Mouse (Mus musculus): ENCODE data around the gene Eef2kmt. TPM values are rescaled to one million over a fixed set of nuclear protein-coding genes. Genes with fewer than 3 reads are reported as not detected.
A peak's percentile ranks its signal among the peaks of the same experiment; 100 is the strongest.

Eef2kmt gene
- polyA plus RNA-seq, 1 experiment from 2014 or later, result 31.2 TPM

- WGBS, result 79% methylated on average over 7 of the region's 7 CpGs
- no peaks in the 10 kb centered on the region for H3K4me1 ChIP-seq (ENCODE audit: control insufficient read depth in 2 of 2, insufficient read depth in 2 of 2, low read length in 2 of 2)
- ATAC-seq (ENCODE audit: insufficient number of reproducible peaks, insufficient read depth, low FRiP score, low read depth), result no peak
- H3K4me2 ChIP-seq (ENCODE audit: low read length), result no peak overlapping the region
- no peak overlapping the region for H3K9ac ChIP-seq (ENCODE audit: low read length)
- no peaks in the 10 kb centered on the region for H3K27me3 ChIP-seq (ENCODE audit: control insufficient read depth, insufficient read depth, low read length)
- no peak overlapping the region for H3K4me3 ChIP-seq (ENCODE audit: control insufficient read depth in 1 of 2, insufficient read depth in 1 of 2, low read depth in 1 of 2, low read length in 2 of 2)
- H3K27ac ChIP-seq (replicated peaks in 1 of 2; ENCODE audit: control insufficient read depth in 1 of 2, insufficient read depth in 1 of 2, low read depth in 2 of 2, low read length in 2 of 2), result no peak overlapping the region
- no peaks in the 10 kb centered on the region for H3K9me3 ChIP-seq (ENCODE audit: control insufficient read depth, low read length)
- no peaks in the 10 kb centered on the region for H3K36me3 ChIP-seq (ENCODE audit: control insufficient read depth, insufficient read depth, low read length)
These were observed 8.1 kb upstream of the Eef2kmt start for GRCm38 (mm10) chr16:5263926-5264325.

GRCm38 (mm10) chr16:5263156-5263555 is 7.4 kb upstream of the Eef2kmt start:
- Histone ChIP-seq H3K36me3 (ENCODE audit: control insufficient read depth, insufficient read depth, low read length) (no peaks in the 10 kb centered on the region), H3K27me3 (ENCODE audit: control insufficient read depth, insufficient read depth, low read length) (no peaks in the 10 kb centered on the region), H3K9ac (ENCODE audit: low read length) (no peak overlapping the region), H3K27ac (replicated peaks in 1 of 2; ENCODE audit: control insufficient read depth in 1 of 2, insufficient read depth in 1 of 2, low read depth in 2 of 2, low read length in 2 of 2) (no peak overlapping the region), H3K4me2 (ENCODE audit: low read length) (no peak overlapping the region), H3K4me3 (ENCODE audit: control insufficient read depth in 1 of 2, insufficient read depth in 1 of 2, low read depth in 1 of 2, low read length in 2 of 2) (no peak overlapping the region), H3K9me3 (ENCODE audit: control insufficient read depth, low read length) (no peaks in the 10 kb centered on the region), H3K4me1 (ENCODE audit: control insufficient read depth in 2 of 2, insufficient read depth in 2 of 2, low read length in 2 of 2) (no peaks in the 10 kb centered on the region)
- ATAC-seq (ENCODE audit: insufficient number of reproducible peaks, insufficient read depth, low FRiP score, low read depth), result no peak
- 67% methylated on average over 8 of the region's 8 CpGs for WGBS

- peak overlapping the region; percentile 91 for H3K9ac ChIP-seq (ENCODE audit: low read length)
- ATAC-seq (ENCODE audit: insufficient number of reproducible peaks, insufficient read depth, low FRiP score, low read depth), result no peak
- H3K4me1 ChIP-seq (ENCODE audit: control insufficient read depth in 2 of 2, insufficient read depth in 2 of 2, low read length in 2 of 2), result peaks cover 4 to 10% of the 10 kb centered on the region in 2 experiments; a peak in 3 of 4 replicates
- peak overlapping the region; percentile 66 to 85 for H3K4me3 ChIP-seq (ENCODE audit: control insufficient read depth in 1 of 2, insufficient read depth in 1 of 2, low read depth in 1 of 2, low read length in 2 of 2)
- peak overlapping the region; percentile 94 for H3K4me2 ChIP-seq (ENCODE audit: low read length)
- peaks cover 24% of the 10 kb centered on the region for H3K36me3 ChIP-seq (ENCODE audit: control insufficient read depth, insufficient read depth, low read length)
- H3K9me3 ChIP-seq (ENCODE audit: control insufficient read depth, low read length), result no peaks in the 10 kb centered on the region
- H3K27ac ChIP-seq (replicated peaks in 1 of 2; ENCODE audit: control insufficient read depth in 1 of 2, insufficient read depth in 1 of 2, low read depth in 2 of 2, low read length in 2 of 2), result peak overlapping the region; percentile 65 to 84
- WGBS, result 2% methylated on average over 27 of the region's 27 CpGs
- no peaks in the 10 kb centered on the region for H3K27me3 ChIP-seq (ENCODE audit: control insufficient read depth, insufficient read depth, low read length)
These were observed 572 bp downstream of the Eef2kmt start for GRCm38 (mm10) chr16:5255081-5255740.

- peak overlapping the region; percentile 65 to 84 for H3K27ac ChIP-seq (replicated peaks in 1 of 2; ENCODE audit: control insufficient read depth in 1 of 2, insufficient read depth in 1 of 2, low read depth in 2 of 2, low read length in 2 of 2)
These were observed 1.3 kb downstream of the Eef2kmt start for GRCm38 (mm10) chr16:5254346-5255025.

GRCm38 (mm10) chr16:5252260-5252659 is 3.5 kb downstream of the Eef2kmt start:
- no peaks in the 10 kb centered on the region for H3K9me3 ChIP-seq (ENCODE audit: control insufficient read depth, low read length)
- H3K36me3 ChIP-seq (ENCODE audit: control insufficient read depth, insufficient read depth, low read length), result peaks cover 53% of the 10 kb centered on the region
- WGBS, result 88% methylated on average over 2 of the region's 2 CpGs
- peaks cover 4 to 10% of the 10 kb centered on the region in 2 experiments; a peak in 3 of 4 replicates for H3K4me1 ChIP-seq (ENCODE audit: control insufficient read depth in 2 of 2, insufficient read depth in 2 of 2, low read length in 2 of 2)
- ATAC-seq (ENCODE audit: insufficient number of reproducible peaks, insufficient read depth, low FRiP score, low read depth), result no peak
- H3K4me2 ChIP-seq (ENCODE audit: low read length), result no peak overlapping the region
- no peak overlapping the region for H3K27ac ChIP-seq (replicated peaks in 1 of 2; ENCODE audit: control insufficient read depth in 1 of 2, insufficient read depth in 1 of 2, low read depth in 2 of 2, low read length in 2 of 2)
- no peaks in the 10 kb centered on the region for H3K27me3 ChIP-seq (ENCODE audit: control insufficient read depth, insufficient read depth, low read length)
- no peak overlapping the region for H3K9ac ChIP-seq (ENCODE audit: low read length)
- no peak overlapping the region for H3K4me3 ChIP-seq (ENCODE audit: control insufficient read depth in 1 of 2, insufficient read depth in 1 of 2, low read depth in 1 of 2, low read length in 2 of 2)

More at GRCm38 (mm10) chr16:5254346-5255025, 1.3 kb downstream of the Eef2kmt start:
- ATAC-seq (ENCODE audit: insufficient number of reproducible peaks, insufficient read depth, low FRiP score, low read depth), result peak; percentile 48
- peaks cover 4 to 10% of the 10 kb centered on the region in 2 experiments; a peak in 3 of 4 replicates for H3K4me1 ChIP-seq (ENCODE audit: control insufficient read depth in 2 of 2, insufficient read depth in 2 of 2, low read length in 2 of 2)
- H3K36me3 ChIP-seq (ENCODE audit: control insufficient read depth, insufficient read depth, low read length), result peaks cover 31% of the 10 kb centered on the region
- peak overlapping the region; percentile 66 to 85 for H3K4me3 ChIP-seq (ENCODE audit: control insufficient read depth in 1 of 2, insufficient read depth in 1 of 2, low read depth in 1 of 2, low read length in 2 of 2)
- H3K9me3 ChIP-seq (ENCODE audit: control insufficient read depth, low read length), result no peaks in the 10 kb centered on the region
- WGBS, result 4% methylated on average over 15 of the region's 15 CpGs
- H3K27me3 ChIP-seq (ENCODE audit: control insufficient read depth, insufficient read depth, low read length), result no peaks in the 10 kb centered on the region
- H3K9ac ChIP-seq (ENCODE audit: low read length), result peak overlapping the region; percentile 91
- peak overlapping the region; percentile 94 for H3K4me2 ChIP-seq (ENCODE audit: low read length)

GRCm38 (mm10) chr16:5250891-5251290 is 4.9 kb downstream of the Eef2kmt start:
- WGBS, result 83% methylated on average over 3 of the region's 3 CpGs
- H3K4me1 ChIP-seq (ENCODE audit: control insufficient read depth in 2 of 2, insufficient read depth in 2 of 2, low read length in 2 of 2), result peaks cover 4 to 10% of the 10 kb centered on the region in 2 experiments; a peak in 3 of 4 replicates
- no peak overlapping the region for H3K4me2 ChIP-seq (ENCODE audit: low read length)
- no peak overlapping the region for H3K27ac ChIP-seq (replicated peaks in 1 of 2; ENCODE audit: control insufficient read depth in 1 of 2, insufficient read depth in 1 of 2, low read depth in 2 of 2, low read length in 2 of 2)
- no peak overlapping the region for H3K9ac ChIP-seq (ENCODE audit: low read length)
- no peak overlapping the region for H3K4me3 ChIP-seq (ENCODE audit: control insufficient read depth in 1 of 2, insufficient read depth in 1 of 2, low read depth in 1 of 2, low read length in 2 of 2)
- no peak for ATAC-seq (ENCODE audit: insufficient number of reproducible peaks, insufficient read depth, low FRiP score, low read depth)
- no peaks in the 10 kb centered on the region for H3K9me3 ChIP-seq (ENCODE audit: control insufficient read depth, low read length)
- H3K36me3 ChIP-seq (ENCODE audit: control insufficient read depth, insufficient read depth, low read length), result peaks cover 63% of the 10 kb centered on the region
- H3K27me3 ChIP-seq (ENCODE audit: control insufficient read depth, insufficient read depth, low read length), result no peaks in the 10 kb centered on the region

- Histone ChIP-seq H3K27ac (replicated peaks in 1 of 2; ENCODE audit: control insufficient read depth in 1 of 2, insufficient read depth in 1 of 2, low read depth in 2 of 2, low read length in 2 of 2) (no peak overlapping the region), H3K27me3 (ENCODE audit: control insufficient read depth, insufficient read depth, low read length) (no peaks in the 10 kb centered on the region), H3K4me3 (ENCODE audit: control insufficient read depth in 1 of 2, insufficient read depth in 1 of 2, low read depth in 1 of 2, low read length in 2 of 2) (no peak overlapping the region), H3K4me1 (ENCODE audit: control insufficient read depth in 2 of 2, insufficient read depth in 2 of 2, low read length in 2 of 2) (no peaks in the 10 kb centered on the region), H3K9me3 (ENCODE audit: control insufficient read depth, low read length) (no peaks in the 10 kb centered on the region), H3K9ac (ENCODE audit: low read length) (no peak overlapping the region), H3K36me3 (ENCODE audit: control insufficient read depth, insufficient read depth, low read length) (peaks cover 93% of the 10 kb centered on the region), H3K4me2 (ENCODE audit: low read length) (no peak overlapping the region)
- 30% methylated on average over 7 of the region's 7 CpGs for WGBS
- ATAC-seq (ENCODE audit: insufficient number of reproducible peaks, insufficient read depth, low FRiP score, low read depth), result no peak; the same call in 1 of the 2 replicates
These were observed 11.4 kb downstream of the Eef2kmt start for GRCm38 (mm10) chr16:5244411-5244810.

Measured in heart, embryonic 14.5 days (tissue).